Mouse (Mus musculus) macrophage (primary cell): ENCODE results near the gene Kcnc3. TPM values are rescaled to one million over a fixed set of nuclear protein-coding genes. Genes with fewer than 3 reads are reported as not detected.

Experiments used
- H3K27ac ChIP-seq: fragments of 350-480 bp; formaldehyde crosslinking; 2 replicates; pipeline ENCODE4 v1.9.0; 2021
- H3K36me3 ChIP-seq: fragments of 350-480 bp; formaldehyde crosslinking; 2 replicates; pipeline ENCODE4 v1.9.0; 2021; ENCODE audit errors: inconsistent target
- H3K4me3 ChIP-seq: fragments of 350-480 bp; formaldehyde crosslinking; 2 replicates; pipeline ENCODE4 v1.9.0; 2021; ENCODE audit errors: inconsistent target
- H3K79me2 ChIP-seq: fragments of 350-480 bp; formaldehyde crosslinking; 2 replicates; pipeline ENCODE4 v1.9.0; 2021; ENCODE audit errors: inconsistent target
- WGBS: methylation state at CpG from one replicate; pipeline ENCODE4 v1.1.7; 2026; ENCODE audit warnings: inconsistent platforms; ENCODE audit not compliant: missing documents; 5-methylcytosine and 5-hydroxymethylcytosine counted together
- polyA plus RNA-seq: library from polyadenylated mRNA; stranded (reverse); fragments of 250-400 nt; gene quantifications from 3 replicates; pipeline ENCODE4 v1.2.4, GENCODE M21; 2018; ENCODE audit warnings: inconsistent platforms

Gene Kcnc3
- polyA plus RNA-seq, 1 experiment from 2014 or later = 0.11 TPM

GRCm38 (mm10) chr7:44640843-44641605, 50.6 kb downstream of the Kcnc3 start:
- no peaks in the 10 kb centered on the region for H3K79me2 ChIP-seq
- no peak overlapping the region for H3K27ac ChIP-seq
- no peaks in the 10 kb centered on the region for H3K36me3 ChIP-seq
- 22% methylated on average over 25 of the region's 25 CpGs for WGBS
- H3K4me3 ChIP-seq = no peak overlapping the region

DNA sequence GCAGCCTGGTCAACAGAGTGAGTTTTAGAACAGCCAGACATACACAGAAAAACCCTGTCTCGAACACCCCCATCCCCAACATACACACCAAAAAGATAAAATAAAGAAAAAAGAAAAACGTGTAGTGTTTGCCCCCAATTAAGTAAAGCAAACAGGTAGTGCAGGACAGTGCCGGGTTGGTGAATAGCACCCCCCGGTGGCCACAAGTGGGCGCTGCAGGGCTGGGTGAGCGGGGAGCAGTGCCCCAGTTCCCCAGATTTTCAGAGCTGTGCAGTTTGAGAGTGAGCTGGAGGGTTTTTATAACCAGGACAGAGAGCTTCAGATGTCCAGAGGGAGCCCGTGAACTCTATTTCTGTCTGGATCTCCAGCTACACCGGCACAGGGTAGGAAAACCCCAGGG, 51.4 kb downstream of the Kcnc3 start:
- Histone ChIP-seq H3K79me2 (no peaks in the 10 kb centered on the region), H3K27ac (no peak overlapping the region), H3K4me3 (no peak overlapping the region), H3K36me3 (no peaks in the 10 kb centered on the region)
- 24% methylated on average over 8 of the region's 8 CpGs for WGBS

GRCm38 (mm10) chr7:44645256-44645655, 54.8 kb downstream of the Kcnc3 start:
- no peaks in the 10 kb centered on the region for H3K36me3 ChIP-seq
- WGBS = 83% methylated on average over 5 of the region's 5 CpGs
- H3K27ac ChIP-seq = no peak overlapping the region
- H3K4me3 ChIP-seq = no peak overlapping the region
- no peaks in the 10 kb centered on the region for H3K79me2 ChIP-seq

DNA sequence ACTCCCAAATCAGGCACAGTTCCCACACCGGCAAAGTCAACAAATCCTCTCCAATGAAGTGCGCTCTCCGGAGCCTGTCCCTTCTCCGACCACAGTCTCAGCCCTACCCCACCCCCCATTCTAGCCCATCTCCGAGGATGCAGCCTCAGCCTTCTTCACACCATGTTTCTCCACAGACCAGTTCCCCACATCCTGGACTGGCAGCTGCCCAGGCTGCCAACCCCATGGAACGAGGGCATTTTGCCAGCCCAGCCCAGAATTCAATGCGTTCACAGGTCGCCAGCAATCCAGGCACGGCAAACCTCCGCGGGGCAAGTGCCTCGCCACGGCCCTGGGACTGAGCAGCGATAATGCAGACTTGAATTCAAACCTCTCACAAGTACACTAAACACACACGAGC, 55.5 kb downstream of the Kcnc3 start:
- WGBS = 12% methylated on average over 15 of the region's 15 CpGs
- H3K36me3 ChIP-seq = no peaks in the 10 kb centered on the region
- no peak overlapping the region for H3K27ac ChIP-seq
- no peak overlapping the region for H3K4me3 ChIP-seq
- H3K79me2 ChIP-seq = no peaks in the 10 kb centered on the region

DNA sequence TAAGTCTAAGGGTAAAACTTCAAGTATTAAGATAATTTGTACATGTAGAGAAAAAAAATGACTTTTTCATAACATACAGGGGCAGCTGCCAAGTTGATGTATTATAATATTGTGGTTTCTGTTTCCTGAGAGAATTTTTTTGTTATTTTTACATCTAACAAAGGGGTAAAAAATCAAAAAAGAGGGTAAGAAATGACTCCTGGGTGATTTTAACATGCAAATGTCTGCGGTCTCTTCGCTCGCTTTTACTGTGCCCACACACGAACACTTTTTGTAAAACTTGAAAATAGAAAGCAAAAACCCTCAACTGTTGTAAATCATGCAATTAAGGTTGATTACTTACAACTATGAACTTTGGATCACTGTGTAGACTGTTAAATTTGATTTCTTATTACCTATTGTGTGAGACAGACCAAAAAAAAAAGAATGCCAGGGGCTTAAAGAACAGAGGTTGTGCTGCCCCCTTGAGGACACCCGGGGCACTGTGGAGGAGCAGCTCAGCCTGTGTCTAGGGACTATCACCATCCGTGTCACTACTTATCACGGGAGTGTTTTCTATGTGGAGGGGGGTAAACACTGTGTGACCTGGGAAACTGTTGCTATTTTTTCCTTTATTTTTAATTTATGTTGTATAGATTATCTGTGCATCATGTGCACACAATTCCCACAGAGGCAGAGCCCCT, 56.7 kb downstream of the Kcnc3 start:
- Histone ChIP-seq H3K27ac (no peak overlapping the region), H3K79me2 (no peaks in the 10 kb centered on the region), H3K4me3 (no peak overlapping the region), H3K36me3 (no peaks in the 10 kb centered on the region)
- 38% methylated on average over 7 of the region's 7 CpGs for WGBS

- H3K36me3 ChIP-seq = no peaks in the 10 kb centered on the region
- 80% methylated on average over 10 of the region's 10 CpGs for WGBS
- no peak overlapping the region for H3K4me3 ChIP-seq
- H3K79me2 ChIP-seq = no peaks in the 10 kb centered on the region
- H3K27ac ChIP-seq = no peak overlapping the region
Measured at GRCm38 (mm10) chr7:44647729-44648128, 57.3 kb downstream of the Kcnc3 start.

DNA sequence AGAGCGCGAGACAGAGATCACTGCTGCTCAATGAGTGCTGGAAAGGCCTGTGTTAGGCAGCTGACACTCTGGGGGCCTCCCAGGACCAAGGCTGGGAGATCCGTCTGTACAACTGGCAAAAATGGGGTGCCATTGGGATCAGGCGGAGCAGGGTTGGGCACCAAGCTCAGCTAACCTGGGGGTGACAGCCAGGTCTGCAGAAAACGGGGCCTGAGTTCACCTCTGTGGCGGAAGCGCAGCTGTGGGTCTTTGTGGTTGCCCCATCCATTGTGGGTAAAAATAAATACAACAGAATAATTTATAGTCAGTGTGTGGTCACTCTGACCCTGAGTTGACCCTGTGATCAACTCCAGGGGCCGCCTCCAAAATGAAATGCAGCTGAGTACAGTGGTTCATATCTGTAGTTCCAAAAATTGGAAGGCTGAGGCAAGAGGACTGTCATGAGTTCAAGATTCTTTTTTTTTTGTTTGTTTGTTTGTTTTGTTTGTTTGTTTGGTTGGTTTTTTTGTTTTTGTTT, 58.7 kb downstream of the Kcnc3 start:
- WGBS = 54% methylated on average over 8 of the region's 8 CpGs
- Histone ChIP-seq H3K27ac (no peak overlapping the region), H3K36me3 (no peaks in the 10 kb centered on the region), H3K4me3 (no peak overlapping the region), H3K79me2 (no peaks in the 10 kb centered on the region)

GRCm38 (mm10) chr7:44649990-44650389, 59.5 kb downstream of the Kcnc3 start:
- Histone ChIP-seq H3K79me2 (no peaks in the 10 kb centered on the region), H3K27ac (no peak overlapping the region)
- 3% methylated on average over 3 of the region's 4 CpGs for WGBS

DNA sequence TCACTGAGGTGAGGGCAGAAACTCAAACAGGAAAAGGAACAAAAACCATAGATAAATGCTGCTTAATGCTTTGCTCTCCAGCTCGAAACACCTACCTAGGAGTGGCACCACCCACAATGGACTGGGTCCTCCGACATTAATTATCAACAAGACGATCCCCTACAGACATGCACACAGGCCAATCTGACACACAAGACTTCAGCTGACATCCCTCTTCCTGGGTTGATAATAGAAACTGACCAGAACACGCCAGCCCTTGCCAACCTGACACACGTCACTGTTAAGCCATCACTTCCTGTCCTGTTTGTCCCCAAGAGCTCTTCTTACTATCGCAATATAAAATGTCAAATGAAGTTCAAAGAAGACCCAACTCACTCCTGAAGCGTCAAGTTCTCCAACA, 61.0 kb downstream of the Kcnc3 start:
- 60% methylated on average over 7 of the region's 7 CpGs for WGBS
- Histone ChIP-seq H3K27ac (no peak overlapping the region), H3K4me3 (no peak overlapping the region), H3K36me3 (no peaks in the 10 kb centered on the region), H3K79me2 (no peaks in the 10 kb centered on the region)

More at GRCm38 (mm10) chr7:44649990-44650389, 59.5 kb downstream of the Kcnc3 start:
- H3K4me3 ChIP-seq = no peak overlapping the region
- H3K36me3 ChIP-seq = no peaks in the 10 kb centered on the region

GRCm38 (mm10) chr7:44653773-44654172, 63.3 kb downstream of the Kcnc3 start:
- Histone ChIP-seq H3K4me3 (no peak overlapping the region), H3K27ac (no peak overlapping the region), H3K36me3 (no peaks in the 10 kb centered on the region), H3K79me2 (no peaks in the 10 kb centered on the region)
- WGBS = 61% methylated on average over 8 of the region's 8 CpGs

Other genes starting within 250 kb of the Kcnc3 start
- gene Syt3, start 206.6 kb upstream of the Kcnc3 start, polyA plus RNA-seq = 0.11 TPM in 1 of 3 replicates, not detected in the others
- gene 1700008O03Rik, start 204.8 kb upstream of the Kcnc3 start, polyA plus RNA-seq = 0.16 TPM in 1 of 3 replicates, not detected in the others
- not detected in 3 replicates for gene Lrrc4b, start 161.6 kb upstream of the Kcnc3 start, polyA plus RNA-seq
- not detected in 3 replicates for gene Aspdh, start 125.3 kb upstream of the Kcnc3 start, polyA plus RNA-seq
- 12.5 to 32.1 TPM (median 31.4 TPM) in 3 replicates for gene Josd2, start 122.7 kb upstream of the Kcnc3 start, polyA plus RNA-seq
- 35.5 to 51.7 TPM (median 46.2 TPM) in 3 replicates for gene Emc10, start 94.1 kb upstream of the Kcnc3 start, polyA plus RNA-seq
- gene Fam71e1, start 94.1 kb upstream of the Kcnc3 start, polyA plus RNA-seq = 0.89 to 1.5 TPM (median 0.99 TPM) in 3 replicates
- not detected in 3 replicates for gene Mybpc2, start 66.0 kb upstream of the Kcnc3 start, polyA plus RNA-seq
- gene Spib, start 58.6 kb upstream of the Kcnc3 start, polyA plus RNA-seq = 0.27 to 1.1 TPM (median 0.30 TPM) in 3 replicates
- 6.9 to 28.1 TPM (median 7.2 TPM) in 3 replicates for gene Pold1, start 41.8 kb upstream of the Kcnc3 start, polyA plus RNA-seq
- gene Nr1h2, start 36.7 kb upstream of the Kcnc3 start, polyA plus RNA-seq = 55.3 to 86.2 TPM (median 57.8 TPM) in 3 replicates
- 14.8 to 26.9 TPM (median 21.1 TPM) in 3 replicates for gene Napsa, start 18.3 kb upstream of the Kcnc3 start, polyA plus RNA-seq
- not detected in 3 replicates for gene Myh14, start 80.2 kb downstream of the Kcnc3 start, polyA plus RNA-seq
- gene Izumo2, start 118.1 kb downstream of the Kcnc3 start, polyA plus RNA-seq = not detected in 3 replicates
- 25.2 to 68.8 TPM (median 45.1 TPM) in 3 replicates for gene Vrk3, start 157.7 kb downstream of the Kcnc3 start, polyA plus RNA-seq
- 0.23 to 0.60 TPM (median 0.30 TPM) in 3 replicates for gene Zfp473, start 160.4 kb downstream of the Kcnc3 start, polyA plus RNA-seq
- gene Nup62, start 225.4 kb downstream of the Kcnc3 start, polyA plus RNA-seq = 60.3 to 113 TPM (median 73.8 TPM) in 3 replicates
- gene Il4i1, start 225.7 kb downstream of the Kcnc3 start, polyA plus RNA-seq = 2.3 to 2.8 TPM (median 2.7 TPM) in 3 replicates
- 29.8 to 55.7 TPM (median 36.4 TPM) in 3 replicates for gene Atf5, start 226.0 kb downstream of the Kcnc3 start, polyA plus RNA-seq